Mouse (Mus musculus): ENCODE data around the gene Rfxank. TPM values are rescaled to one million over a fixed set of nuclear protein-coding genes. Genes with fewer than 3 reads are reported as not detected.
A peak's percentile ranks its signal among the peaks of the same experiment; 100 is the strongest.

Rfxank gene
- polyA plus RNA-seq, 1 experiment = 11.2 TPM

- H3K4me3 ChIP-seq = peak overlapping the region; percentile 70
- H3K79me2 ChIP-seq (ENCODE audit: control insufficient read depth, insufficient read depth) = peaks cover 18% of the 10 kb centered on the region
- no peaks in the 10 kb centered on the region for H3K27me3 ChIP-seq (ENCODE audit: control insufficient read depth, insufficient read depth, insufficient read length)
- no peak overlapping the region for H3ac ChIP-seq (ENCODE audit: control insufficient read depth, insufficient read length)
- peak overlapping the region; percentile 96 for H3K4me2 ChIP-seq (ENCODE audit: low read depth)
- no peak for TF ChIP-seq E2F4 (IDR thresholded peaks at IDR 0.05; ENCODE audit: insufficient read depth)
- no peak for TF ChIP-seq MYOG (IDR thresholded peaks at IDR 0.05; ENCODE audit: control insufficient read depth in 1 of 3, insufficient read depth in 1 of 3, insufficient read length in 2 of 3, low read depth in 2 of 3)
- no peak for TF ChIP-seq POLR2A (IDR thresholded peaks at IDR 0.05; ENCODE audit: insufficient read length, low read depth)
- no peak for TF ChIP-seq TCF3 (IDR thresholded peaks at IDR 0.05; ENCODE audit: insufficient read length, low read depth)
- TF ChIP-seq REST (IDR thresholded peaks at IDR 0.05; ENCODE audit: insufficient read depth, insufficient read length) = no peak
- no peak for TF ChIP-seq SRF (IDR thresholded peaks at IDR 0.05; ENCODE audit: control insufficient read depth, insufficient read length, low read depth)
- no peak for TF ChIP-seq TCF12 (IDR thresholded peaks at IDR 0.05; ENCODE audit: insufficient read depth, poor library complexity, severe bottlenecking)
- no peak for TF ChIP-seq POLR2AphosphoS2 (IDR thresholded peaks at IDR 0.05; ENCODE audit: insufficient read length, low read depth)
- no peak for TF ChIP-seq USF1 (IDR thresholded peaks at IDR 0.05; ENCODE audit: low read depth)
- no peak for TF ChIP-seq MAX (IDR thresholded peaks at IDR 0.05; ENCODE audit: low read depth)
- H3K36me3 ChIP-seq (ENCODE audit: control insufficient read depth, insufficient read depth) = peaks cover 6% of the 10 kb centered on the region
Measured at GRCm38 (mm10) chr8:70139981-70140380, 1.0 kb upstream of the Rfxank start.

GRCm38 (mm10) chr8:70137890-70138289 is 1.1 kb downstream of the Rfxank start:
- no peak for TF ChIP-seq MYOG (IDR thresholded peaks at IDR 0.05; ENCODE audit: control insufficient read depth in 1 of 3, insufficient read depth in 1 of 3, insufficient read length in 2 of 3, low read depth in 2 of 3)
- no peak for TF ChIP-seq POLR2AphosphoS2 (IDR thresholded peaks at IDR 0.05; ENCODE audit: insufficient read length, low read depth)
- no peak for TF ChIP-seq CEBPB (IDR thresholded peaks at IDR 0.05; ENCODE audit: insufficient read depth, poor library complexity, severe bottlenecking)
- no peak for TF ChIP-seq TCF3 (IDR thresholded peaks at IDR 0.05; ENCODE audit: insufficient read length, low read depth)
- no peak for TF ChIP-seq MAX (IDR thresholded peaks at IDR 0.05; ENCODE audit: low read depth)
- no peak for TF ChIP-seq USF1 (IDR thresholded peaks at IDR 0.05; ENCODE audit: low read depth)
- TF ChIP-seq MYOD1 (IDR thresholded peaks at IDR 0.05; ENCODE audit: control insufficient read depth in 1 of 3, insufficient read length in 2 of 3, low read depth in 2 of 3) = no peak
- TF ChIP-seq SRF (IDR thresholded peaks at IDR 0.05; ENCODE audit: control insufficient read depth, insufficient read length, low read depth) = no peak
- no peak for TF ChIP-seq E2F4 (IDR thresholded peaks at IDR 0.05; ENCODE audit: insufficient read depth)
- H3K36me3 ChIP-seq (ENCODE audit: control insufficient read depth, insufficient read depth) = no peaks in the 10 kb centered on the region
- H3K4me2 ChIP-seq (ENCODE audit: low read depth) = peak overlapping the region; percentile 85
- H3K79me2 ChIP-seq (ENCODE audit: control insufficient read depth, insufficient read depth) = peaks cover 18% of the 10 kb centered on the region
- H3ac ChIP-seq (ENCODE audit: control insufficient read depth, insufficient read length) = no peak overlapping the region
- H3K27me3 ChIP-seq (ENCODE audit: control insufficient read depth, insufficient read depth, insufficient read length) = no peaks in the 10 kb centered on the region
- peak overlapping the region; percentile 70 for H3K4me3 ChIP-seq

- Histone ChIP-seq H3K4me2 (ENCODE audit: low read depth) (no peak overlapping the region), H3K4me3 (no peak overlapping the region), H3K79me2 (ENCODE audit: control insufficient read depth, insufficient read depth) (peaks cover 18% of the 10 kb centered on the region), H3ac (ENCODE audit: control insufficient read depth, insufficient read length) (no peak overlapping the region), H3K27me3 (ENCODE audit: control insufficient read depth, insufficient read depth, insufficient read length) (no peaks in the 10 kb centered on the region), H3K36me3 (ENCODE audit: control insufficient read depth, insufficient read depth) (no peaks in the 10 kb centered on the region)
- TF ChIP-seq POLR2A (IDR thresholded peaks at IDR 0.05; ENCODE audit: insufficient read length, low read depth) (no peak), MAX (IDR thresholded peaks at IDR 0.05; ENCODE audit: low read depth) (no peak), MYOD1 (IDR thresholded peaks at IDR 0.05; ENCODE audit: control insufficient read depth in 1 of 3, insufficient read length in 2 of 3, low read depth in 2 of 3) (no peak), MYOG (IDR thresholded peaks at IDR 0.05; ENCODE audit: control insufficient read depth in 1 of 3, insufficient read depth in 1 of 3, insufficient read length in 2 of 3, low read depth in 2 of 3) (no peak), TCF12 (IDR thresholded peaks at IDR 0.05; ENCODE audit: insufficient read depth, poor library complexity, severe bottlenecking) (no peak), SRF (IDR thresholded peaks at IDR 0.05; ENCODE audit: control insufficient read depth, insufficient read length, low read depth) (no peak)
Measured at GRCm38 (mm10) chr8:70136591-70136990, 2.4 kb downstream of the Rfxank start.

DNA sequence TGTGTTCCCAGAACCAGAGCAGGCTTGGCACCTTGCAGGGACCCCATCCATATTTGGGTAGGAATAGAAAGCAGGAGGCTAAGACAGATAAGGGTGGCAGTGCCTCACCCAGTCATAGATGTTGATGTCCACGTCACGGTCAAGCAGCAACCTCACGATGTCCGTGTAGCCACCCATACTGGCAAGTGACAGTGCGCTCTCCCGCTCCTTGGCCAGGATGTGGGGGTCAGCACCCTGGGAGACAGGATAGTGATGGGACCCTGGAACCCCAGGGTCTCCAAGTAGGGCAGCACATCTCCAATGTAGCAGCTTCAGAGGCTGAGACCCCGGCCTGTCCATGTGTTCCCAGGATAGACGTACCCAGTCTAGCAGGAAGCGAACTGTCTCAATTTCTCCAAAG is 4.0 kb downstream of the Rfxank start:
- H3K4me3 ChIP-seq = no peak overlapping the region
- H3K4me2 ChIP-seq (ENCODE audit: low read depth) = no peak overlapping the region
- no peaks in the 10 kb centered on the region for H3K36me3 ChIP-seq (ENCODE audit: control insufficient read depth, insufficient read depth)

GRCm38 (mm10) chr8:70134086-70134485 is 4.9 kb downstream of the Rfxank start:
- no peak for TF ChIP-seq TCF12 (IDR thresholded peaks at IDR 0.05; ENCODE audit: insufficient read depth, poor library complexity, severe bottlenecking)
- TF ChIP-seq TCF3 (IDR thresholded peaks at IDR 0.05; ENCODE audit: insufficient read length, low read depth) = no peak
- TF ChIP-seq POLR2AphosphoS2 (IDR thresholded peaks at IDR 0.05; ENCODE audit: insufficient read length, low read depth) = no peak
- TF ChIP-seq SRF (IDR thresholded peaks at IDR 0.05; ENCODE audit: control insufficient read depth, insufficient read length, low read depth) = no peak
- no peak for TF ChIP-seq MAX (IDR thresholded peaks at IDR 0.05; ENCODE audit: low read depth)
- no peak for TF ChIP-seq USF1 (IDR thresholded peaks at IDR 0.05; ENCODE audit: low read depth)
- TF ChIP-seq REST (IDR thresholded peaks at IDR 0.05; ENCODE audit: insufficient read depth, insufficient read length) = no peak
- TF ChIP-seq E2F4 (IDR thresholded peaks at IDR 0.05; ENCODE audit: insufficient read depth) = no peak
- TF ChIP-seq MYOG (IDR thresholded peaks at IDR 0.05; ENCODE audit: control insufficient read depth in 1 of 3, insufficient read depth in 1 of 3, insufficient read length in 2 of 3, low read depth in 2 of 3) = no peak
- TF ChIP-seq MYOD1 (IDR thresholded peaks at IDR 0.05; ENCODE audit: control insufficient read depth in 1 of 3, insufficient read length in 2 of 3, low read depth in 2 of 3) = no peak
- no peak for TF ChIP-seq POLR2A (IDR thresholded peaks at IDR 0.05; ENCODE audit: insufficient read length, low read depth)
- no peak for TF ChIP-seq CEBPB (IDR thresholded peaks at IDR 0.05; ENCODE audit: insufficient read depth, poor library complexity, severe bottlenecking)
- Histone ChIP-seq H3K4me3 (no peak overlapping the region), H3K4me2 (ENCODE audit: low read depth) (no peak overlapping the region), H3ac (ENCODE audit: control insufficient read depth, insufficient read length) (no peak overlapping the region), H3K79me2 (ENCODE audit: control insufficient read depth, insufficient read depth) (peaks cover 5% of the 10 kb centered on the region), H3K27me3 (ENCODE audit: control insufficient read depth, insufficient read depth, insufficient read length) (no peaks in the 10 kb centered on the region), H3K36me3 (ENCODE audit: control insufficient read depth, insufficient read depth) (no peaks in the 10 kb centered on the region)

More for the DNA sequence above, 4.0 kb downstream of the Rfxank start:
- TF ChIP-seq POLR2AphosphoS2 (IDR thresholded peaks at IDR 0.05; ENCODE audit: insufficient read length, low read depth) = peak; percentile 31
- TF ChIP-seq CEBPB (IDR thresholded peaks at IDR 0.05; ENCODE audit: insufficient read depth, poor library complexity, severe bottlenecking) = no peak
- TF ChIP-seq MYOG (IDR thresholded peaks at IDR 0.05; ENCODE audit: control insufficient read depth in 1 of 3, insufficient read depth in 1 of 3, insufficient read length in 2 of 3, low read depth in 2 of 3) = no peak
- Histone ChIP-seq H3ac (ENCODE audit: control insufficient read depth, insufficient read length) (no peak overlapping the region), H3K27me3 (ENCODE audit: control insufficient read depth, insufficient read depth, insufficient read length) (no peaks in the 10 kb centered on the region), H3K79me2 (ENCODE audit: control insufficient read depth, insufficient read depth) (peaks cover 7% of the 10 kb centered on the region)

All from myocyte (in vitro differentiated cells).